Mouse (Mus musculus) lung, embryonic 14.5 days (tissue): ENCODE results near the gene Rtl8a. TPM values are rescaled to one million over a fixed set of nuclear protein-coding genes. Genes with fewer than 3 reads are reported as not detected.
"Not testable (repeated sequence)": the region's sequence is repeated elsewhere in the genome, so short reads cannot be mapped to it uniquely, and the experiment has no call there.

Experiments used
- ATAC-seq: fragments of 200-750 bp; cut with Nextera tagmentation; 2 replicates; pipeline ENCODE4 v1.8.0; 2017; ENCODE audit warnings: mild to moderate bottlenecking, moderate TSS enrichment, moderate library complexity; ENCODE audit not compliant: insufficient read depth
- DNase-seq: peaks from one replicate; pipeline ENCODE4 v3.0.0-alpha.2; 2015
- H3K27ac ChIP-seq: fragments of 300-500 bp; sonication (generic); 2 replicates; pipeline ENCODE4 v1.5.1; 2014; ENCODE audit warnings: low read depth, mild to moderate bottlenecking, moderate library complexity
- H3K27me3 ChIP-seq: fragments of 300-500 bp; sonication (generic); 2 replicates; pipeline ENCODE4 v1.6.1; 2014; ENCODE audit warnings: low read length, control low read depth; ENCODE audit not compliant: insufficient read depth
- H3K36me3 ChIP-seq: fragments of 300-500 bp; sonication (generic); 2 replicates; pipeline ENCODE4 v1.6.1; 2014; ENCODE audit warnings: control low read depth; ENCODE audit not compliant: insufficient read depth
- H3K4me1 ChIP-seq: fragments of 300-500 bp; sonication (generic); 2 replicates; pipeline ENCODE4 v1.6.1; 2014; ENCODE audit warnings: antibody characterized with exemption, control low read depth; ENCODE audit not compliant: insufficient read depth
- H3K4me2 ChIP-seq: fragments of 300-500 bp; sonication (generic); 2 replicates; pipeline ENCODE4 v1.6.1; 2014; ENCODE audit warnings: mild to moderate bottlenecking
- H3K4me3 ChIP-seq: fragments of 300-500 bp; sonication (generic); 2 replicates; pipeline ENCODE4 v1.5.1; 2014; ENCODE audit warnings: low read depth, low read length
- H3K9ac ChIP-seq: fragments of 300-500 bp; sonication (generic); 2 replicates; pipeline ENCODE4 v1.6.1; 2014
- H3K9me3 ChIP-seq: fragments of 300-500 bp; sonication (generic); 2 replicates; pipeline ENCODE4 v1.6.1; 2016; ENCODE audit warnings: low read depth, low read length, control low read depth
- CTCF ChIP-seq: IDR thresholded peaks from 2 replicates; pipeline ENCODE4 v1.5.1; 2016; ENCODE audit warnings: antibody characterized with exemption, low read depth
- WGBS: fragments of 180-500 bp; shearing (Covaris S2); extraction: QIAGEN DNeasy Blood & Tissue Kit; methylation state at CpG from one replicate; pipeline ENCODE4 v1.1.7; 2014; 5-methylcytosine and 5-hydroxymethylcytosine counted together
- polyA plus RNA-seq: library from polyadenylated mRNA; unstranded; fragments of >200 nt; fragmentation: Nextera tagmentation; extraction: Ambion mirVana; gene quantifications from 2 replicates; pipeline ENCODE4 v1.2.1, GENCODE M21; 2014

The Rtl8a gene
- polyA plus RNA-seq, 1 experiment from 2014 or later, result 79.9 TPM

GRCm38 (mm10) chrX:53608122-53608813, 35.2 kb downstream of the Rtl8a start:
- no peak for TF ChIP-seq CTCF
- DNase-seq (peak; percentile 0), ATAC-seq (peak; percentile 59)
- H3K4me1 ChIP-seq, result no peaks in the 10 kb centered on the region
- 27% methylated on average over 18 of the region's 18 CpGs for WGBS
- peak overlapping the region; percentile 52 for H3K9ac ChIP-seq
- no peaks in the 10 kb centered on the region for H3K36me3 ChIP-seq
- no peak overlapping the region for H3K27ac ChIP-seq
- peak overlapping the region; percentile 41 for H3K4me3 ChIP-seq
- no peaks in the 10 kb centered on the region for H3K27me3 ChIP-seq
- H3K9me3 ChIP-seq, result no peaks in the 10 kb centered on the region
- peak overlapping the region; percentile 61 for H3K4me2 ChIP-seq

DNA sequence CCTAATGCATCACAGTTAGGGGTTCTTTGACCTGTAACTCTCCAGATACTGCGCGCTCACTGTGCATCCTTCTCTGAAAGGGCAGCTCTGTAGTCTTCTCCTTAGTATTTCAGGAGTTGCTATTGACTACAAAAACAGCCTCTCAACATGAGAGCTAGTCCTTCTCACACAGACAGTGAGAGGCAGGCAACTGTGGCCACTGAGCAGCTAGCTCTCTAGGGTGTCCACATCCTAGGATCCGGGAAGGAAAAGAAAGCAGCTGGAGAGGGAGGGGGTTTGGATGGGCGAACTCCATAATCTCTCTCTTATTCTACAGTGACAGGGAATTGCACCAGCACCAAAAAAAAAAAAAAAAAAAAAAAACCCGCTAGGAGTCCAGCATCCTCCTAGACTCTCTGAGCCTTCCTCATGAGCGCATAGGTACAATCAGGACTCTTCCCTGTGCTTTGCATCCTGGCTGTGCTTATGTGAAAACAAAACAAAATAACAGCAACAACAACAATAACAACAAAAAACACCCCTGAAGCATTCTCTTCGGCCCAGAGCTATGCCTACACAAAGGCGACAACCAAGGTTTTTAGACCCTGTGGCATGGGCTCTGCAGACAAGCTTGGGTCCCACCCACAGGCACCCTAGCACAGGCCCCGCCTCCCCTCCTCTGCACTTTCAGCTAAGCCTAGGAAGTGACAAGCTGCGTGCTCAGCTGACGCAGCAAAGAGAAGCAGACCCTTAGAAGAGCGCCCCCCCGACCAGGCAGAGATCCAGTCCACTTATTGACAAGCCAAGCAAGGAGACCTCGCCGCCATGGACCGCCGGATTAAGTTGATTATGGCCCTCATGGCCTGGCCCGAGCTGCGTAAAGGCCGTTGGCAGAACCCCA, 36.0 kb downstream of the Rtl8a start, which contains the start of gene Rtl8c:
Gene Rtl8c, plus strand, starts transcription at position 791 of the 880 bp plus-strand sequence.
- Histone ChIP-seq H3K36me3 (no peaks in the 10 kb centered on the region), H3K9ac (peak within 1 kb of the TSS; percentile 52), H3K4me3 (peak within 1 kb of the TSS; percentile 41), H3K27me3 (no peaks in the 10 kb centered on the region), H3K9me3 (no peaks in the 10 kb centered on the region), H3K27ac (no peak within 1 kb of the TSS), H3K4me1 (no peaks in the 10 kb centered on the region), H3K4me2 (peak within 1 kb of the TSS; percentile 61)
- DNase-seq, result peak; percentile 82
- TF ChIP-seq CTCF, result peak; percentile 23; the same call in 1 of the 2 replicates
- ATAC-seq, result peak; percentile 94
- WGBS, result 21% methylated on average over 19 of the region's 20 CpGs

DNA sequence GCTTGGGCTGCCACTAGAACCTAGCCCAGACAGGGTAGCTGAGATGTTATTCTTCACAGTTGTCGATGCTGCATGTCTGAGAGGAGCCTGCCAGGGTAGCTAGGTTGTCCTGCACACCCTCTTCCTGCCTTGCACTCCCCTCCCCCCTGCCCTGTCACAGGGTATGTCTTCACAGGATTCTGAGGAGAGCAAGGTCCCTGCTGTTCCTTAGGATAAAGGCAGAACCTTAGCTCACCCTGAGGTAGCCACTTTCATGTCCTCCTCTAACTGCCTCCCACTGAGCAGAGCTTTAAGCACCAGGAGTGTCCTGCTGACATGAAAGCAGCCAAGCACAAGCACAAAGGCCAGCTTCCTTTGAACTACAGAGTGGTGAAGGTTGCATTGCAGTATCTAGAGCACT, 37.3 kb downstream of the Rtl8a start:
- not testable (repeated sequence) for H3K4me2 ChIP-seq, H3K9ac ChIP-seq, H3K27me3 ChIP-seq, H3K9me3 ChIP-seq, H3K27ac ChIP-seq, H3K4me3 ChIP-seq, H3K4me1 ChIP-seq, DNase-seq, ATAC-seq, H3K36me3 ChIP-seq
- 33% methylated on average over 1 of the region's 1 CpGs for WGBS

DNA sequence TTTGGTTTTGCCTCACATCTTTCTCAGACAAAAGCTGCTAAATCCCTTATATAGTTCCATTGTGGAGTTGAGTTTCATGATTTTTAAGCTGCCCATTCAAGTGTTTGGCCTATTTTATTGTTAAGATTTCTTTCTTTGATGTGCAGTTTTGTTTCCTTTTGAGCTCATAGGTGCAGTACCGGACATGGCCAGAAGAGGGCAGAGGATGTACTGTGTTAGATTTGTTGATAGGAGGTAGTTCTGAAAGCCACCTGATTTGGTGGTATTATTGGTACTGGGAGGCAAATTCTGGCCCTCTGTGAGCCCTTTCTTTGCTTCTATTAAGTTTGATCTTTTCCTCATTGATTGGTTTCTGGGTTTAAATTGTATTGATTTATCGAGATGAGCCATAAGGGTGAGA, 43.5 kb downstream of the Rtl8a start:
- ATAC-seq, result not testable (repeated sequence)

More for the DNA sequence above, 43.5 kb downstream of the Rtl8a start:
- H3K36me3 ChIP-seq, DNase-seq, H3K4me1 ChIP-seq, H3K27me3 ChIP-seq, H3K4me3 ChIP-seq, H3K4me2 ChIP-seq, H3K9me3 ChIP-seq, H3K9ac ChIP-seq, H3K27ac ChIP-seq: not testable (repeated sequence)
- peak; percentile 48; the same call in 1 of the 2 replicates for TF ChIP-seq CTCF
- 0% methylated on average over 1 of the region's 2 CpGs for WGBS

Other genes starting within 250 kb of the Rtl8a start
- not detected in 2 replicates for gene Etd, start 208.8 kb downstream of the Rtl8a start, polyA plus RNA-seq
- 29.7 and 30.8 TPM in 2 replicates for gene Rtl8c, start 35.6 kb downstream of the Rtl8a start, polyA plus RNA-seq
- not detected in 2 replicates for gene Gm14597, start 34.7 kb downstream of the Rtl8a start, polyA plus RNA-seq
- gene Rtl8b, start 26.7 kb upstream of the Rtl8a start, polyA plus RNA-seq, result 65.6 and 72.5 TPM in 2 replicates
- gene 4930502E18Rik, start 81.1 kb upstream of the Rtl8a start, polyA plus RNA-seq, result 0.25 TPM in 1 of 2 replicates, not detected in the other
- gene 1700013H16Rik, start 114.1 kb upstream of the Rtl8a start, polyA plus RNA-seq, result not detected in 2 replicates
- gene Zfp36l3, start 132.7 kb upstream of the Rtl8a start, polyA plus RNA-seq, result not detected in 2 replicates
- 0.87 and 1.3 TPM in 2 replicates for gene Xlr, start 154.0 kb upstream of the Rtl8a start, polyA plus RNA-seq